Mouse (Mus musculus) left cerebral cortex, adult 18-20 months (tissue): ENCODE results near the gene Dtx4. TPM values are rescaled to one million over a fixed set of nuclear protein-coding genes. Genes with fewer than 3 reads are reported as not detected.

ENCODE experiments used
- DNase-seq, 2 experiments: peaks; one replicate each; pipeline ENCODE4 v3.0.0; 2021 to 2022; ENCODE audit warnings: low spot score in 2 of 2, mixed read lengths in 1 of 2
- total RNA-seq, 2 experiments: library from RNA; stranded (reverse); gene quantifications; 2 replicates each; pipeline ENCODE4 v1.2.3; 2021

The Dtx4 gene
- total RNA-seq, 2 experiments from 2014 or later, result 34.3 to 36.9 TPM

DNA sequence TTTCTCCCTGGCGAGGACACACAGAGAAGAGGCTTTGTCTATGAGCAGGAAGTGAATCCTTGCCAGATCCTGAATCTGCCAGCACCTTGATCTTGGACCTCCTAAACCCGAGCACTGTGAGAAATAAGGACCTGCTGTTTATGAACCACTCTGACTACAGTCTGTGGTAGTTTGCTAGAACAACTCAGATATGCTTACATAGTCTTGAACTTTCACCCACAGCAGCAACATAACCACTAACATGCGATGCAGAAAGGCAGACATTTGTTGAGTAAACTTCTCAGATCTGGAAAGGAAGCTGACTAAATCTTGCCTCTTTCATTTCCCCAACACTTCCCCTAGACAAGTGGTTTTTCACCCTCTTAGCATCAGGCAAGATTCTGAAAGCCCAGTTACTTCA, 29.4 kb downstream of the Dtx4 start:
- no peak for DNase-seq

DNA sequence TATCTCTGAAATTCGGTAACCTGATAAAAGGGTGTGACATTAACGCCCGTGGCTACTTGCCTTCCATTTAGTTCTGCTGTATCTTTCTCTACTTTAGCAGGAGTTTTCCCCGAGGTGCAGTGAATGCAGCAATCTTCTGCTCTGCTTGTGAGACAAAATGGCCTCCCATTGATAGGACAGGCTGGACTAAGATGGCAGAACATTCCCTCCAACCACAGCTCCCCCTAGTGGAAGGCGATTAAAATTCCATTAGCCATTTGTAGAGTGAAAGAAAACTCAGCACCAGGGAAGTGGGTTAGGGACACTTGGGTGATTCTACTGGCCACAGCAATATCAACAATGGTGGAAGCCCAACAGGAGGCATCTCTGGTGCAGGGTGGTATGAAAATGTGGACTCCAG, 33.8 kb downstream of the Dtx4 start:
- no peak for DNase-seq

DNA sequence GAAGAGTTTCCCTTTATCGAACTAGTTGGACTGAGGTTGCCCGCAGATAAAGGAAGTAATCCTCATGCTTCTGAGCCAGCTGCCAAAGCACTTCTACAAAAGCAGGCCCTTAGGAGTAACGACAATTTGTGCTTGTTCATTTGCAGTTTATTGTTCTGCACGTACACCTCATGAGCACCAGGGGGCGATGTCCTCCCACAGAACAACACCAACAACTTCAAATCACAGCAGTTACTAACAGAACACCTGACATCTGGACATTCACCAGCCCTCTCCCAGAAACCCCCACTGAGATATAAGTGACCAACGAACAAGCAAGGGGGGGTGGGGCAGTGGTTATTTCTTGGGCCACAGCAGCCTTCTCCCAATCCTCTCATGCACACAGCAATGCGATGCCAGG, 35.0 kb downstream of the Dtx4 start:
- DNase-seq, result peak; percentile 53 to 70

DNA sequence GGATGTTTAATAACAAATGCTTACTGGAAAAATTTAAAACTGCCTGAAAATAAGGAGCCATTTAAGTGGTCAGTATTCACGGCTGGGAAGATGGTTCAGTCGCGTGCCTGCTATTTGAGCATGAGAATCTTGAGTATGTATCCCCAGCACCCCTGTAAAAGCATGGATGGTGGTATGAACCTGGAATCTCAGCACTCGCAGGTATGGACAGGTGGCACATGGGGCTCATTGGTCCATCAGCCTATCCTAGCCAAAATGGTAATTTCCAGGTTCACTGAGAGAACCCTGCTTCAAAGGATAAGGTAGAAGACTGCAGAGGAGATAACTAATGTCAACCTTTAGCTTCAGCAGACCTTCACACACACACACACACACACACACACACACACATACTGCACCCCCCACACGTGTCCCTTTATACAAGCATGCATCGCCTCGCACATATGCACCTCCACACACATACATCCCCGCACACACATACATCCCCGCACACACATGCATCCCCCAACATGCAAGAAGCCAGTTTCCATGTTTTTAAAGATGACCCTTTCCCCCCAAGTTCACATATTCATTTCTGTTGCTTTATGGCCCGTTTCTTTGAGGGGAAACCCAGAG, 35.6 kb downstream of the Dtx4 start:
- no peak for DNase-seq

DNA sequence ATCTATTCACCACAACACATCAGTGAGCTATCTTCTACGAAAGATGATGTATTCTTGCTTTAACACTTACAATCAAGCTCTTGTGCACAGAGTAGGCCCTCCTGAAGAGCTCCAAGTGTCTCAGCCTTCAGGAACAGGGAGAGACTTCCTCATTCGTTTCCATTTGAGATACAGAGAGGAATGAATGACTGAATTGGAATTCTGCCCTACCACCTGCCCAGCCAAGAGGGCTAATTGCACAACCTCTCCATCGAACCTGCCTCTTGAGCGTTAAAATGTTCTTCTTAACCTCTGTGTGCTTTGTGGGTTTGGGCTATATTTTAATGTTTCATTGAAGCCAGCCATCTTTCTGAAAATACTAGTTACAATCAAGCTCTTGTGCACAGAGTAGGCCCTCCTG, 36.6 kb downstream of the Dtx4 start:
- DNase-seq, result no peak

DNA sequence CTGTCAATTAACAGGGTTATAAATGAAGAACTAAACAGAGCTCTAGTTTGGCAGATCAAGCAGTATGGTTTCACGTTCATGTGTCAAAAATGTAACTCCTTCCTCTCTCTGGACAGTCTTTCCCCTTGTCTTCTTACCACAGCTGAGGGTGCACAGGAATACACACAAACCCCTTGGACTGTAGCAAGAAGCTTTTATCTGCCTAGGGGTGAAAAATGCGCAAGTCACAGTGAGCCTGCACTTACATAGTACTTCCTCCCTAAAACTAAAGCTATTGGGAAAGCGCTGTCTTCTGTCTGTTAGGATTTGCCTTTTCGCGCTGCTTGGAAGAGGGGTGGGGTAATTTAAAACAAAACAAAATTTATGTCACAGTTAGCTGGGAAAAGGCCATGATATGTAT, 37.1 kb downstream of the Dtx4 start:
- no peak for DNase-seq

DNA sequence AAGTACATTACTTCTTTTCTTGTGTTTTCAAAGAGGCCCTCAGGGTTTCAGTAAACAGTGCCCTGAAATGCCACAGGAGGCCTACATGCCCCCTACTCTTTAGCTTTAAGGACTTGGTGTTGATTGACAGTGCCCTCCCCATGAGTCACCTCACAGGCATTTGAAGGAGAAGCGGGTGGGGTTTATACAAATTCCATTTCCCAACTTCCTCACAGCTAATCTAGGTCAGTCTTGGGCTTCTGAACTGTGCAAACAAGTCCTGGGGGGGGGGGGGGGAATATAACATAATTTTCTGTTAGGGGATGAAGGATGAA, 37.6 kb downstream of the Dtx4 start:
- DNase-seq, result no peak

DNA sequence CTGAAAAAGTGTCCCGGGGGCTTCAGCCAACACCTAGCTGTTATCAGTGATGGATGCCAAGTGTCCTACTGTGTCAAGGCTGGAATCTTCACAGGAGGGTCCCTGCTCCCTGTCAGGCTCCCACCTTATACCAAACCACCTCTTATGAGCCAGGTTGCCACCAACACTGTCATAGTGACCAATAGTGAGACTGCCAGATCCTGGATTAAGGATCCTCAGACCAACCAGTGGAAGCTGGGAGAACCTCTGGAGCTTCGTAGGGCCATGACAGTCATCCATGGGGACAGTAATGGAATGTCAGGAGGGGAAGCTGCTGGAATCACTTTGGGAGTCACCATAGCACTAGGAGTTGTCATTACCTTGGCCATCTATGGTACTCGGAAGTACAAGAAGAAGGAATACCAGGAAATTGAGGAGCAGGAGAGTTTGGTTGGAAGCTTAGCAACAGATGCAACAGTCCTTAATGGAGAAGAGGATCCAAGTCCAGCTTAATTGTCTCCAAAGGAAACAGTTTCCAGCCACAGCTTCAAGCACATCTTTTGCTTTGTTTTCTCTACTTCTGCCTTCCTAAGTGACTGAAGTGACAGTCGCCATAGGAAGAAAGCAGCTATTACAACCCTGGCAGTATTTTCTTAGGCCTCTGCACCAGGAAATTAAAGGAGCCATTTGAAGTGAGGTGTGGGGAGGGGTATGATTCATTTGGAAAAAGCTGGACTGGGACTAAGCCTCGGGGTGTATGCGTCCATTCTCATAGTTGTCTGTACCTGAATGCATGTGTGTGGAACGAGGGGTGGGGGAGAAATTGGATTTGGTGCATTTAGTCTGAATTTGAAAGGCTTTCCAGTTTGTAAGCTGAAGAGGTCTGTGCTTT, 38.2 kb downstream of the Dtx4 start:
- DNase-seq, result no peak

DNA sequence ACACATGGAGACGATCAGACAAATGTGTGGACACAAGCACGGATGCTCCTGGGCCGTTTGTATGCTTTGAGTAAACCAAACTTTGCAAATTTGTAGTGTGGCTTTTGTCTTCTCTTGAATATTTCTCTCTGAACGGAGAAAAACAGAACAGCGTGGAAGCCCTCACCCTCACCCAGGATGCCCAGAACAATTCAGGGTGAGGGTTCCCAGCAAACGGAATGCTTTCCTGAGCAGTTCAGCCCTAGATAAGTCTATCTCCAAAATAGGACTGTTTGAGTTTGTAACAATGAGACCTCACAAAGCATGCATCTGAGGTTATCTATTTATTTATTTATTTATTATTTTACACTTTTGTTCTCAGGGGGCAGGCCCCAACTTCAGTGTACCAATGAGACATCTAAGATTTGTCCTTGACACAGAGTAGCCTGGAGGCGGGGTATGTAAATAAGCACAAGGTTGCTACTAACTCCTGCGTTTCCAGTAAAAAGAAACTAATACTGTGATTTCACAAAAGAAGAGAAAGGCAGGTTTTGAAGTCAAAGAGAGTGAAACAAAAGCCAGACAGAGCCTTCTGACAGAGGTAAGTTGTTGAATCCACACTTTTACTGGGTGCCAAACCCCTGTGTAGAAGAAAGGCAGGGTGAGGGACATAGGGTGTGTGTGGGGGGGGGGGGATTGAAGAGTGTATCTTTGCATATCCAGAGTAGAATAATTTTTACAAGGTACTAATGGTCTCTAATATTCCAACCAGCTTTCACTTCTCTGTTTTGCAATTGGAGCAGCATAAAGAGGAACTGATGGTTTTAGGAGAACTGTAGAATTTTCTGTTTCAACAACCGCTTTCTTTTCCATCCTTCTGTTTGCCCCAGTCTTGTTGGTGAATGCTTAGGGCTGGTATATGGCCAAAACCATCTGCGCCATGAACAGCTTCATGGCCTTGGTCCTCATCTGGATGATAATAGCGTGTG, 40.7 kb downstream of the Dtx4 start, which contains the start of gene Mpeg1:
Gene Mpeg1 (plus strand): TSS at position 498 of the 968 bp plus-strand sequence.
- DNase-seq, result no peak

DNA sequence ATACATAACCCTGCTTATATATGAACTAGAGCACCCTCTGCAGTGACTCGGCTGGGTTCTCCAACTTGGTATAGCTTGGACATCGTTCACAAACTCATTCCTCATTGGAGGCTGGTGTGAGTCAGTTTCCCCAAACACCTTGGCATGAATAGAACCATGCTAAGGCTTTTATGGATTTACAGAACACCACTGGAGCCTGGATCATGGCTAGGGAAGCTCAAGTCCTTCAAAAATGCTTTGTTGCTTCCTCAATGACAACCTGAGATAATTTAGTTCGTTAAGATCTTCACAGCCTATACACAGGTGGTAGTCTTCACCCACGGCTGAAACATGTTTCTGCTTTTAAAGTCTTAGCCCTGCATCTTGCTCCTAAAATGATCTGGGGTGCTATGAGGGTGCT, 41.7 kb downstream of the Dtx4 start:
- DNase-seq, result no peak

DNA sequence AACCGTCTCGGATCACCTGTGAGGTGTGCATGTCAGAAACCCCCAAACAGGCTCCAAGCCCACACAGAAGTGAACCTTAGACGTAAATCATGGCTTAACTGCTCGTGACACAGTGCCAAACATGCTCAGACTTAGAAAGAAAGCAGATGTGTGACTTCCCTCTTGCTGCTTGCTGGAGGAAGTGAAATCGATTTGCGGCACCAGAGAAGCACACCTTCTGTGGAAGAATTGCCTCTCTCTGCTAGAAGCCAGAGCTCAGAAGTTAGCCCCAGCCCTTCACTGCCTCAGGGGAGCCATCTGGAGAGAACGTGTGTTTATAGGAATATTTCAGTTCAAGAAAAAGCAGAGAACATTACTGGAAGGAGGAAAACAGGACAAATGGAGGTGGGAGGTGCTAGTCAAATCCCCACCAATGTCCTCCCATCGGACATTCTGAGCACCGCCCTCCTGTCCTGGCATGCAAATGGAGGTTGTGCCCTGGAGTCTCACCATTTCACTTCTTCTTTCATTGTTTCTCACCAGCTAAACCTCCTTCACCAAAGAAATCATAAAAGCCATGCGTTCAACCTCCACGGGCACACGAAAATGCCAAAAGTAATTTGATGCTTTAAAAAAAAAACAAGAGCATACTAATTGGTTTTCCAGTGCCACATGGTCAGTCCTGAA, 43.7 kb downstream of the Dtx4 start:
- DNase-seq, result no peak

DNA sequence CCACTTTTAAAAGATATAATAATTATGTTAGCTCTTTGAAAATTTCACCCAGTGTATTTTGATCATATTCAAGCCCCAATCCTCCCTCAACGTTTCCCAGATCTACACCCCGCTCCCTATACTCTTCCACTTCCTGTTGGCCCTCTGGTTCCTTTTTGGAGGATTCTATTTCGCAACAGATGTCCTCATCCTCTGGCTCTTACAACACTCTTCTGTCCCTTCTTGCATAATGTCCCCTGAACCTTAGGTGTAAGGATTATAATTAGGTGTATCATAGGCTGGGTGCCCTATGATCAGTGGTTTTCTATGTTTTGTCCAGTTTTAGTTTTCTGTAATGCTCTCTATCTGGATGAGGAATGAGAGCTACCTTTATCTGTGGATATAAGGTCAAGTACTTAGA, 56.2 kb downstream of the Dtx4 start:
- no peak for DNase-seq

DNA sequence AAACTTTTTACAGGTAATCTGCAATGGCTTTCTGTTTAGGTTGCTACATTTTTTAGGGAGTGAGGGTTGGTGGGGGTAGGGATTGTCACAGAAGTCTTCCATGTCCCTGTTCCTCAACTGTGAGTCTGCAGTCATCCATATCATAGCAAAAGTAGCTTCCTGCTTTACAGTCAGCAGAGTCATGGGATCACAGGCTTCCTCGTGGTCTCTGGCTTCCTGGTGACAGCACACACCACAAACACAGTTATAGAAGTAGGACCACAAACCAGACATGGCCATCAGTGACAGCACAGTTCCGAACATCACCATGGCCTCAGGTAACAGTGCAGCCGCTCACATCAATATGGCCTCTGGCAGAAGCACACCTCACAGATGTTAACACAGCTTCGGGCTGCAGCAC, 58.7 kb downstream of the Dtx4 start:
- no peak for DNase-seq

DNA sequence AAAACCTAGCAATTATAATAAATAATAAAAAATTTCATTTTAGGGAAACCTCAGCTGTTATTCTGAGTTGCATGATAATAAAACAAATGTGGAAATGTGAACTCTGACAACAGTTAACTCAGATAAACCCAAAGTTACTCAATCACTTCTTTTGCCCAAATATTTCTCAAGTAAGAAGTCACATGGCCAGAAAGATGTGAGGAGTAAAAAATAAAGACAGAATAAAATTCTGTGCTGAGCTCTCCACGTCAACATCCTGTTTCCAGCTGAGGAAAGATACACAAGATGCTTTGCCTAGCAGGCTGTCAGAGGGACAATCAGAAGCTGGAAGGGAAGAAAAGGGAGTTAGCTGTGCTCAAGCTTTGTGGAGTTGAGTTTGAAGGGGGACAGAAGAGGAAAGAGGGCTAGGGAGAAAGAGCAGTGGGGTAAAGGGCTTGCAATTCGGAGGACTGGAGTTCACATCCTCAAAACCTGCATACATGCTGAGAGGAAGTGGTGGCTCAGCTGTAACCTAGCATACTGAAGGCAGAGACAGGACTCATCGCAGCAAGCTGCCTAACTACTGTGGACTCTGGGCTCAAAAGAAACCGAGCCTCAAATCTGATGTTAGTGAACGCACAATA, 61.0 kb downstream of the Dtx4 start:
- DNase-seq, result no peak

DNA sequence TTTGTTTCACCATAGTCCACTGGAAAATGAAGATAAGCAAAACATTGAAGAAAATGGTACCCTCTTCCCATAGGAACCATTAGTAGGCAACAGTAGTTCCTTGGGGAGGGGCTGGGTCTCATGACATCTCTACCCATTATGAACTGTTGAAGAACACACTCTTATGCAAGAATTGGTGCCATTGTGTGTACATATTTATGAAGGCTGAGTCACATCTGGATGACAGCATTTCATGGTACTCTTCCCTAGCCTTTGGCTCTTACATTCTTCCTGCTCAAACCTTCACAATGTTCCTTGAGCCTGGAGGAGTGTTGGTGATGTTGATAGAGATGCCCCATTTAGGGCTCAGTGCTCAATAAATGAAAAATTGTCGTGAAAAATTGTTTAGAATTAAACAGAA, 61.7 kb downstream of the Dtx4 start:
- no peak for DNase-seq

DNA sequence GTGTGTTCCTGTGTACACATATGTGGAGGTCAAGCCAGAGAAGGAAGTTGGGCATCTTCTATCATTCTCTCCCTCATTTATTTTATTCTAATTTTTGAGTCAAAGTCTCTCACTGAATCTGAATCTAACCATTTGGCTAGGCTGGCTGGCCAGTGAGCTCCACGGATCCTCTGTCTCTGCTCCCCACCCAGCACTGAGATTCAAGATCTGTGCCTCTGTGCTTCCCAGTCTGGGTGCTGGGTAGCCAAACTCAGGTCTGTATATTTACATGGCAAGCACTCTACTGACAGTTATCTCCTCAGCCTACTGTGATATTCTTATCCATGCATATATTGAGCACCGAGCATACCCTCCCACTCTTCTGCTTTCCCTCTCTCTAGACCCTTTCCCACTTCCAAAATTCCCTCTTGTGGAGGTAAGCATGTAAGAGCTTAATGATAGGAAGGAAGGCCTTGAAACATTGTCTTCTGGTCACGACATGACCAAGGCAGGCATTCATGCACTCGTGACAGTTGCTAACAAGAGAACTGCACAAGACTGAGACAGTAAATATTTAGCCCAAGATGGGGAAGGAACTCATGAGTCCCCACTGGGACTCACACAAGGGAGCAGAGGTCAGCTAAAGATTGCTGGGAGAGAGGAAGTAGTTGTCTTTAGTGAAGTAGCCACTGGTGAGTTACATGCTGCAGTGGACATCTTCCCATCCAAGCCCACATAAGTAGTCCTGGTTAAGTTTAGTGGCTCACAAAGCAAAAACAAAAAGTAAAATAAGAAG, 65.3 kb downstream of the Dtx4 start:
- DNase-seq, result no peak

DNA sequence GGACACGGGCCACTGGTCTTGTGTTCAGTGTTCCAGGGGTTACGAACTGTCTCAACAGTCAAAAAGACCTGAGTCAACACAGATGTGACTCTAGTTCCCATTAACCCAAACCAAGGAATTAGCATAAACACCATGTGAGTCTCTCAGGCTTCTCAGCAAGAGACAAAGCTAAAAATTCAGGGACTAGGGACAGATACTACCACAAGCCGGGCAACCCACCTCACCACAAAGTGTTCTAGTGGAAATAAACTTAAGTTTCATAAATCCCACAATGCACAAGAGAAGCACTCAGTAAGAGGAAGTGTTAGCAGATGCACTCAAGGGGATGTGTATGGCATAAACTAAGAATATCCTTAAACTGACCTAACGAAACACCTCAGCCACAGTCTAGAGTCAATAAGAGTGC, 66.2 kb downstream of the Dtx4 start:
- DNase-seq, result no peak

DNA sequence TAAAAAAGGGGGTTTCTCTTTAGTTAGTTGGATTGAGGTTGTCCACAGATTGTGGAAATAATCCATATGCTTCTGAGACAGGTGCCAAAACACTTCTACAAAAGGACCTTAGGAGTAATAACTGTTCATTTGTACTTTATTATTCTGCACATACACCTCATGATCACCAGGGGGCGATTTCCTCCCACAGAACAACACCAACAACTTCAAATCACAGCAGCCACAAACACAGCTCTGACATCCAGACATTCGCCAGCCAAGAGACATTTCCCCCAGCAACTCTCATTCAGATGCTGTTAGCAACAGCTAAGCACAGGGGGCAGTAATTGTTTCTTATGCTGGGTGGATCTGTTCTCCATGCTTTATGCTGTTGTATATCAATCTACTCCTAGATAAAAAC, 68.2 kb downstream of the Dtx4 start:
- no peak for DNase-seq

DNA sequence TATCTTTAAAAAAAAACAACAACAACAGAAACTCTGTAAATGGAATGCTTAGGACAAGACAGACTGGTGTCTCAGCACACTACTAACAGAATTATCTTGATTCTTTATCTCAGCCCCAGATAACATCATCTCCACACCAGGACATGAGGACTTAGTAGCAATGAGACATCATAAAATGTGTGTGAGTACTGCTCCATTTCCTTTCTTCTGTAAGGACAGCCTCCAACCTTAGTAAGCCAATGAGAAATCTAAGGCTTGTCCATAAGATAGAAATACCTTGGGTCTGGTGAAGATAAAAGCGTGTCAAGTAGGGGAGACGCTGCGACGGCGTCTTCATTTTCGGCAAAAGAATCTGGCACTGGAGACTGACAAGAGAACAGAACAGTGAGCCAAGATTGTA, 73.6 kb downstream of the Dtx4 start, which contains the start of gene Pfpl:
Gene Pfpl (plus strand): TSS at position 301 of the 400 bp plus-strand sequence.
- DNase-seq, result no peak

DNA sequence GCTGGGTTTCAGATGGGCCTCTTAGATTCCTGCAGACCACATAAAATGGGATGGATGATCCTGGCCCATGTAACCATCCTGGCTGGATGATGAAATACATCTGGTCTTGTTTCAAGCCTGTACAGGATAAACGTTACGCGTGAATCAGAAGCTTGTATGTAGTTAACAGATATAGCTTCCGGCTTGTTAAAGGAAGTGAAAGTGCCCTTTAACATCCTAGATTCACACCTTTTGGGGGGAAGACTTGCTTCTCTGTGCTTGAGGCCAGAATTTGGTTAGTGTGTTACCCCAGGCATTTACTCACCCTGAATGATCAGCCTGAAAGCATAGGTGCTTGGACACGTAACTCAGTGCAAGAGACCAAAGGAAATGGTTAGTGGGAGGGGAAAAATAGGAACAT, 74.2 kb downstream of the Dtx4 start:
- no peak for DNase-seq
